ENCODE assay signal across 9 mouse cellular contexts in the genomic region with DNA sequence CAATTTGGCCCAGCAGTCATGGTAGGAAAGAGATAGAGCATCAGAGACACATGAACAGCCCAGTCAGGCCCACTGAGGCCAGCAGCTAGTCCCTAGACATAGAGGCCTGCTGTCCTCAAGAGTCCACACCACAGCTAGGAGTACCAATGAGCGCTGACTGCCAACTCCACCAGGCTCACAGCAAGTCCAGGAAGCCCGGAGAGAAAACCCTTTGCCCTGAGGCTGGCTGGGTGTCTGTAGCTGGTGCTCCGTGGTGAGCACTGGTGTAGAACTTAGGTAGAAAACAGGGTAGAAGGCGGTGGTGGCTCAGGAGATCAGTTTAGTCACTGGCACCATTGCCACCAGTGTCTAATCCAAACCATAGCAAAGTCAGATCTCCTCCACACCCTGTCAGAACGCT. TPM values are rescaled to one million over a fixed set of nuclear protein-coding genes. Genes with fewer than 3 reads are reported as not detected.
A peak's percentile ranks its signal among the peaks of the same experiment; 100 is the strongest.
DNase-seq lines count a peak whose midpoint lies in the region; ATAC-seq lines count a peak whose summit lies in the region.
"Had no signal": no experiment of that assay in that cellular context is flagged by ENCODE, and none has a peak within 500 bp of the region (broad histone marks: within the 10 kb centered on the region; RNA-seq: fewer than 3 reads in every experiment).

No protein-coding gene starts in this region.

- H3K9me3 ChIP-seq in heart, embryonic 16.5 days (replicated peaks; ENCODE audit: control insufficient read depth, low read length), result no peaks in the 10 kb centered on the region
- no peaks in the 10 kb centered on the region for H3K9me3 ChIP-seq in limb, embryonic 12.5 days
- H3K9me3 ChIP-seq in limb, embryonic 10.5 days (replicated peaks), result no peaks in the 10 kb centered on the region
- H3K9me3 ChIP-seq: liver, embryonic 13.5 days had no signal

- no peak overlapping the region for H3K4me2 ChIP-seq in heart, embryonic 16.5 days (ENCODE audit: low read depth, low read length)
- peak overlapping the region; percentile 86; the same call in 1 of the 2 replicates for H3K4me2 ChIP-seq in limb, embryonic 12.5 days

- ATAC-seq in CD4-positive, CD25-positive, alpha-beta regulatory T cell, adult 4 months, result no peak
- no peak for ATAC-seq in heart, embryonic 16.5 days (replicated peaks; ENCODE audit: extremely low read depth, insufficient read depth, low FRiP score)
- ATAC-seq in limb, embryonic 12.5 days (ENCODE audit: insufficient number of reproducible peaks, insufficient read depth, low FRiP score, low TSS enrichment, low read depth), result no peak

- H3K4me3 ChIP-seq in heart, embryonic 16.5 days (ENCODE audit: low read length), result no peak overlapping the region
- no peak overlapping the region for H3K4me3 ChIP-seq in limb, embryonic 12.5 days (replicated peaks)
- no peak overlapping the region for H3K4me3 ChIP-seq in limb, embryonic 10.5 days

- peaks cover 14% of the 10 kb centered on the region for H3K4me1 ChIP-seq in heart, embryonic 16.5 days (ENCODE audit: control insufficient read depth, insufficient read depth, low read length)
- peaks cover 26% of the 10 kb centered on the region for H3K4me1 ChIP-seq in limb, embryonic 12.5 days (replicated peaks)
- H3K4me1 ChIP-seq in limb, embryonic 10.5 days, result peaks cover 31% of the 10 kb centered on the region

- WGBS in heart, embryonic 16.5 days, result 85% methylated on average over 5 of the region's 5 CpGs
- 81% methylated on average over 5 of the region's 5 CpGs for WGBS in limb, embryonic 12.5 days
- 77% methylated on average over 5 of the region's 5 CpGs for WGBS in limb, embryonic 10.5 days

- H3K9ac ChIP-seq in heart, embryonic 16.5 days (ENCODE audit: low read length), result no peak overlapping the region
- H3K9ac ChIP-seq in limb, embryonic 12.5 days (replicated peaks), result no peak overlapping the region

- DNase-seq in CD4-positive, CD25-positive, alpha-beta regulatory T cell, adult 2 months (ENCODE audit: low read depth, low spot score), result peak; percentile 9
- DNase-seq in heart, adult 18-20 months, result no peak
- DNase-seq in limb, embryonic 10.5 days (ENCODE audit: low spot score), result no peak
- peak; percentile 29 for DNase-seq in 3T3-L1 (ENCODE audit: low read depth, low spot score)
- DNase-seq in B cell, adult 2 months, result no peak
- DNase-seq: liver, embryonic 13.5 days had no signal

- no peaks in the 10 kb centered on the region for H3K36me3 ChIP-seq in heart, embryonic 16.5 days (ENCODE audit: control insufficient read depth, insufficient read depth)
- no peaks in the 10 kb centered on the region for H3K36me3 ChIP-seq in limb, embryonic 12.5 days
- no peaks in the 10 kb centered on the region for H3K36me3 ChIP-seq in limb, embryonic 10.5 days
- H3K36me3 ChIP-seq: liver, embryonic 13.5 days had no signal

- H3K27ac ChIP-seq in heart, embryonic 16.5 days (ENCODE audit: low read length), result peak overlapping the region; percentile 81
- 0 out of 2 replicates have a peak overlapping the region, but pooled peaks have one; percentile 12 for H3K27ac ChIP-seq in limb, embryonic 12.5 days
- H3K27ac ChIP-seq in limb, embryonic 10.5 days, result no peak overlapping the region
- H3K27ac ChIP-seq: liver, embryonic 13.5 days had no signal

- H3K27me3 ChIP-seq in heart, embryonic 16.5 days (ENCODE audit: control insufficient read depth, insufficient read depth, low read length), result no peaks in the 10 kb centered on the region
- peaks cover 17% of the 10 kb centered on the region; the same call in 1 of the 2 replicates for H3K27me3 ChIP-seq in limb, embryonic 12.5 days
- peaks cover 25% of the 10 kb centered on the region for H3K27me3 ChIP-seq in limb, embryonic 10.5 days (ENCODE audit: low read depth, poor library complexity, severe bottlenecking)

RNA-seq across cellular contexts. Expression of a gene that starts 1.0 kb away (rescaled TPM):
- polyA plus RNA-seq in CD4-positive, CD25-positive, alpha-beta regulatory T cell, adult 4 months (2017; shearing (Covaris generic)), result 1 to 10 TPM; 6.4 to 7.4 TPM
- 10.8 and 13.2 TPM in 2 replicates for polyA plus RNA-seq in heart, embryonic 16.5 days (2015; fragmentation: Nextera tagmentation; extraction: Ambion mirVana)
- total RNA-seq in heart, adult 18-20 months (2021), result 10 to 100 TPM; 78.9 to 88.1 TPM
- polyA plus RNA-seq in limb, embryonic 12.5 days (2016; fragmentation: Nextera tagmentation; extraction: Ambion mirVana), result 18.1 and 18.3 TPM in 2 replicates
- 7.9 and 10.8 TPM in 2 replicates for polyA plus RNA-seq in limb, embryonic 10.5 days (2016; fragmentation: Nextera tagmentation; extraction: Ambion mirVana)

Comparison
In these comparisons a context has a peak if more than half of its experiments do, and no peak if none do; other contexts are left out.
1. DNase-seq: peak in CD4-positive, CD25-positive, alpha-beta regulatory T cell, adult 2 months (single experiment) and 3T3-L1 (single experiment); none in heart, adult 18-20 months (0 of 2), limb, embryonic 10.5 days (single experiment) and B cell, adult 2 months (0 of 2).